Mouse (Mus musculus): Measurements from ENCODE around the gene Scaf4. TPM values are rescaled to one million over a fixed set of nuclear protein-coding genes. Genes with fewer than 3 reads are reported as not detected.

Scaf4 gene
- total RNA-seq, 1 experiment = 36.0 TPM

- H3K4me3 ChIP-seq (ENCODE audit: insufficient read depth in 1 of 2, low read depth in 1 of 2, low read length in 2 of 2, poor library complexity in 1 of 2, severe bottlenecking in 1 of 2) = no peak overlapping the region
- H3K27ac ChIP-seq (ENCODE audit: insufficient read depth, low read depth, low read length, poor library complexity, severe bottlenecking) = no peak overlapping the region; the same call in 1 of the 2 replicates
- in situ Hi-C loops (cut with MboI; ENCODE audit: low sequenced_read_pairs in 2 of 2, unreplicated experiment in 2 of 2) = loop anchor here in 1 of 2 experiments (10.0 kb wide), 2 partner anchors 343 to 413 kb away; no protein-coding TSS in a partner anchor
- no peaks in the 10 kb centered on the region for H3K36me3 ChIP-seq (ENCODE audit: control insufficient read depth, insufficient read depth, low read length, poor library complexity, severe bottlenecking)
- DNase-seq (ENCODE audit: low read depth, low spot score) = no peak
- no peak overlapping the region for H3K9ac ChIP-seq (ENCODE audit: insufficient read depth, low read depth, low read length, poor library complexity, severe bottlenecking)
- H3K9me3 ChIP-seq (ENCODE audit: control insufficient read depth, insufficient read depth, low read depth, low read length) = no peaks in the 10 kb centered on the region
- TF ChIP-seq ZNF384 (IDR thresholded peaks at IDR 0.05; ENCODE audit: low read depth, low read length) (no peak), HCFC1 (IDR thresholded peaks at IDR 0.05; ENCODE audit: borderline replicate concordance, insufficient read depth, low read length) (no peak), CHD2 (IDR thresholded peaks at IDR 0.05; ENCODE audit: low read depth, low read length) (no peak), MAFK (IDR thresholded peaks at IDR 0.05; ENCODE audit: insufficient read depth, low read depth, low read length) (no peak), ZC3H11A (IDR thresholded peaks at IDR 0.05; ENCODE audit: borderline replicate concordance, low read depth, low read length) (no peak)
- H3K4me1 ChIP-seq (ENCODE audit: control insufficient read depth in 2 of 2, insufficient read depth in 2 of 2, low read length in 2 of 2, poor library complexity in 1 of 2) = peaks cover 3 to 8% of the 10 kb centered on the region in 2 experiments; a peak in 3 of 4 replicates
Observed at GRCm38 (mm10) chr16:90187453-90187852, 96.8 kb downstream of the Scaf4 start.

GRCm38 (mm10) chr16:90185928-90186588 is 98.2 kb downstream of the Scaf4 start:
- no peak overlapping the region for H3K9ac ChIP-seq (ENCODE audit: insufficient read depth, low read depth, low read length, poor library complexity, severe bottlenecking)
- H3K9me3 ChIP-seq (ENCODE audit: control insufficient read depth, insufficient read depth, low read depth, low read length) = no peaks in the 10 kb centered on the region
- peak; percentile 83 for DNase-seq (ENCODE audit: low read depth, low spot score)
- H3K36me3 ChIP-seq (ENCODE audit: control insufficient read depth, insufficient read depth, low read length, poor library complexity, severe bottlenecking) = no peaks in the 10 kb centered on the region
- peaks cover 3 to 8% of the 10 kb centered on the region in 2 experiments; a peak in 3 of 4 replicates for H3K4me1 ChIP-seq (ENCODE audit: control insufficient read depth in 2 of 2, insufficient read depth in 2 of 2, low read length in 2 of 2, poor library complexity in 1 of 2)
- H3K4me3 ChIP-seq (ENCODE audit: insufficient read depth in 1 of 2, low read depth in 1 of 2, low read length in 2 of 2, poor library complexity in 1 of 2, severe bottlenecking in 1 of 2) = no peak overlapping the region
- in situ Hi-C loops (cut with MboI; ENCODE audit: low sequenced_read_pairs in 2 of 2, unreplicated experiment in 2 of 2) = loop anchor here in 1 of 2 experiments (10.0 kb wide), 2 partner anchors 341 to 411 kb away; no protein-coding TSS in a partner anchor
- TF ChIP-seq MAFK (IDR thresholded peaks at IDR 0.05; ENCODE audit: insufficient read depth, low read depth, low read length) (no peak), ZC3H11A (IDR thresholded peaks at IDR 0.05; ENCODE audit: borderline replicate concordance, low read depth, low read length) (peak; percentile 81)
- H3K27ac ChIP-seq (ENCODE audit: insufficient read depth, low read depth, low read length, poor library complexity, severe bottlenecking) = no peak overlapping the region

GRCm38 (mm10) chr16:90184135-90184534 is 100.2 kb downstream of the Scaf4 start:
- DNase-seq (ENCODE audit: low read depth, low spot score) = no peak
- TF ChIP-seq MAFK (IDR thresholded peaks at IDR 0.05; ENCODE audit: insufficient read depth, low read depth, low read length) (0 out of 2 replicates have a peak, but pooled peaks have one; percentile 37), HCFC1 (IDR thresholded peaks at IDR 0.05; ENCODE audit: borderline replicate concordance, insufficient read depth, low read length) (no peak)
- H3K36me3 ChIP-seq (ENCODE audit: control insufficient read depth, insufficient read depth, low read length, poor library complexity, severe bottlenecking) = no peaks in the 10 kb centered on the region
- H3K9me3 ChIP-seq (ENCODE audit: control insufficient read depth, insufficient read depth, low read depth, low read length) = no peaks in the 10 kb centered on the region
- H3K9ac ChIP-seq (ENCODE audit: insufficient read depth, low read depth, low read length, poor library complexity, severe bottlenecking) = no peak overlapping the region
- H3K4me3 ChIP-seq (ENCODE audit: insufficient read depth in 1 of 2, low read depth in 1 of 2, low read length in 2 of 2, poor library complexity in 1 of 2, severe bottlenecking in 1 of 2) = no peak overlapping the region
- in situ Hi-C loops (cut with MboI; ENCODE audit: low sequenced_read_pairs in 2 of 2, unreplicated experiment in 2 of 2) = loop anchor here in 1 of 2 experiments (10.0 kb wide), 2 partner anchors 339 to 409 kb away; no protein-coding TSS in a partner anchor
- peaks cover 3 to 8% of the 10 kb centered on the region in 2 experiments; a peak in 3 of 4 replicates for H3K4me1 ChIP-seq (ENCODE audit: control insufficient read depth in 2 of 2, insufficient read depth in 2 of 2, low read length in 2 of 2, poor library complexity in 1 of 2)
- no peak overlapping the region for H3K27ac ChIP-seq (ENCODE audit: insufficient read depth, low read depth, low read length, poor library complexity, severe bottlenecking)

- in situ Hi-C loops (cut with MboI; ENCODE audit: low sequenced_read_pairs in 2 of 2, unreplicated experiment in 2 of 2) = loop anchor here in 1 of 2 experiments (10.0 kb wide), 2 partner anchors 337 to 407 kb away; no protein-coding TSS in a partner anchor
- no peaks in the 10 kb centered on the region for H3K9me3 ChIP-seq (ENCODE audit: control insufficient read depth, insufficient read depth, low read depth, low read length)
- H3K4me1 ChIP-seq (ENCODE audit: control insufficient read depth in 2 of 2, insufficient read depth in 2 of 2, low read length in 2 of 2, poor library complexity in 1 of 2) = peaks cover 3 to 8% of the 10 kb centered on the region in 2 experiments; a peak in 3 of 4 replicates
- TF ChIP-seq CHD2 (IDR thresholded peaks at IDR 0.05; ENCODE audit: low read depth, low read length) (no peak), ZNF384 (IDR thresholded peaks at IDR 0.05; ENCODE audit: low read depth, low read length) (no peak)
- no peak overlapping the region for H3K4me3 ChIP-seq (ENCODE audit: insufficient read depth in 1 of 2, low read depth in 1 of 2, low read length in 2 of 2, poor library complexity in 1 of 2, severe bottlenecking in 1 of 2)
- no peak overlapping the region for H3K9ac ChIP-seq (ENCODE audit: insufficient read depth, low read depth, low read length, poor library complexity, severe bottlenecking)
- no peak overlapping the region for H3K27ac ChIP-seq (ENCODE audit: insufficient read depth, low read depth, low read length, poor library complexity, severe bottlenecking)
- DNase-seq (ENCODE audit: low read depth, low spot score) = no peak
- no peaks in the 10 kb centered on the region for H3K36me3 ChIP-seq (ENCODE audit: control insufficient read depth, insufficient read depth, low read length, poor library complexity, severe bottlenecking)
Observed at GRCm38 (mm10) chr16:90181673-90182072, 102.6 kb downstream of the Scaf4 start.

Measured in ES-E14 (cell line).